Mouse (Mus musculus) ES-E14 (cell line): ENCODE data around the gene Cpxm2.

Source experiments
- CHD2 ChIP-seq: IDR thresholded peaks from 2 replicates; pipeline ENCODE4 v1.6.1; 2014; ENCODE audit warnings: mild to moderate bottlenecking, low read depth, low read length, inconsistent platforms
- MAFK ChIP-seq: IDR thresholded peaks from 2 replicates; pipeline ENCODE4 v1.6.1; 2014; ENCODE audit warnings: mild to moderate bottlenecking, low read depth, low read length, inconsistent platforms; ENCODE audit not compliant: insufficient read depth

- no peak for TF ChIP-seq CHD2
- no peak for TF ChIP-seq MAFK
Measured at GRCm38 (mm10) chr7:132094666-132095065, 59.9 kb downstream of the Cpxm2 start.
